Mouse (Mus musculus) CD4-positive helper T cell, adult 2 months (primary cell): ENCODE measurements around the gene Tnn.

Experiments
- DNase-seq: peaks from one replicate; pipeline ENCODE4 v3.0.0-alpha.2; 2012; ENCODE audit warnings: low read depth, missing footprints, low spot score

The Tnn gene

GRCm38 (mm10) chr1:160153480-160153879, at the start of gene Tnn:
Gene Tnn, minus strand, starts transcription at chr1:160153580.
- DNase-seq, result no peak

GRCm38 (mm10) chr1:160195337-160195663, 41.9 kb upstream of the Tnn start:
- DNase-seq, result no peak

DNA sequence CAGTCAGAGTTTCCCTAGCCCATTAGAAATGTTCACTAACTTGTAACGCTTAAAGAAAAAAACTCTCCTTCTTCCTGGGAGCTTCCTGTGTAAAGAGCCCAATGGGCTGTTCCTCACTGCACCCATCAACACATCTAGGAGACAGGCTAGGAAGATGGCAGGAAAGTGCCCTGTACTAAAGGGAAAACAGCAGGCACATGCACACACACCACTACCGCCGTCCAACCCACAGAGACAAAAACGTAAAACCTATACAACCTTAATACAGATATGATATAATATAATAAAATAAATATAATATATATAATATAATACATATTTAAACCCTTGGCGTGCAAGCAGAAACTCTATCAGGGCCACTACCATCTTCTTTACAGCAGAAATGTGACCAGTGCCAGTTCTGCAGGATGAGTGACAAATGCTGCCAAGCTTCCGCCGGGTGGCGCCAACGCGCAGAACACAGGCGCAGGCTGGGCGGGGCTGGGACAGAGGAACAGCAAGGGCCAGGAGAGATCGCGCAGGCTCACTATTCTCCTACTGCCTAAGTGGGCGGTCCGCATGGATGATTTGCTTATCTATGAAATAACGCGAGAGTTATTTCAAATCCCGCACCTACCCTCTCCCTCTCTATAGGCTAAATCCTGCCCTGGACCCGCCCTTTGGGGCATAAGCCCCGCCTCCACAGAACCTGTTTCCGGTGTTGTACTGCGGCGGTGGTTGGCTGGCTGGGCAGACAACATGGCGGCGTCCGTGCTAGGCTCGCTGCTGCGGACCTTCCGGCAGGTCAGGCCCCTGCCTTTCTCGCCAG, 41.4 kb upstream of the Tnn start, which contains the start of gene Mrps14:
Mrps14 (plus strand) TSS at position 687 of the 808 bp plus-strand sequence.
- peak; percentile 100 for DNase-seq

- DNase-seq, result peak; percentile 17
These were observed 31.1 kb upstream of the Tnn start for GRCm38 (mm10) chr1:160184506-160184905.

- DNase-seq, result no peak
These were observed 27.8 kb upstream of the Tnn start for GRCm38 (mm10) chr1:160181216-160181615.

- DNase-seq, result no peak
These were observed 23.5 kb upstream of the Tnn start for GRCm38 (mm10) chr1:160176903-160177302.

DNA sequence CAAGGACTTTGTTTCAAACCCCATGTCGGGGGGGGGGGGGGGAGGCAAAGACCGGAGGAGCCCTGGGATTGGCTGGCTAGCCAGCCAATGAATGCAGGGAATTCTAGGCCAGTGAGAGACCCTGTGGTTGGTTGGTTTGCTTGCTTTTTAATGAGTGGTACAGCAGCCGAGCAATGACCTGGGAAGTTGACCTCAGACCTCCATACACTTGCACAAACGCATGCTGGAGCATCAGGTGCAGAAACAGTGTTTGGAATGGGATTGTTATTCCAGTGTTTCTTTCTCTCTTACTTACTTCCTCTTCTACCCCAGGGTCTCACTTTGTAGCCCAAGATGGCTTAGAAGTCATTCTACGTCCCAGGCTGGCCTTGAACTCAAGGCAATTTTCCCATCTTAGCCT, 13.2 kb upstream of the Tnn start:
- DNase-seq, result no peak

- DNase-seq, result no peak
These were observed 4.8 kb upstream of the Tnn start for GRCm38 (mm10) chr1:160158190-160158589.

DNA sequence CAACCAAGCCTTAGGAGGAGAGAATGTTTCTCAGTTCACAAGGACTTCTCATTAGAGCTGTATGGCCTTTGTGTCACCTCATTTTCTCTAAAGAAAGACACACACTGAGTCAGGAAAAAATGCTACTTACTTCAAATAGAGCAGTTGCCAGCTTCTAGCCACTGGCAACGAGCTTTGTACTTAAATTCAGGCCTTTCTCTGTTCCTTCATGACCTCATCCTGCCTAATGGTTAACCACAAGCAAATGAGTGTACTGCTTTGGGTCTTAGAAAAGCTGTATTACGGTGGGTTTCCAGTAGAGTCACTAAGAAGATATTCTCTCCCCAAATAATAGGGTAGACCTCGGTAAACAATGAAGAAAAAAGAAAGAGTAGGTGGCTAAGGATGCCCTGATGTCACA, 2.7 kb downstream of the Tnn start:
- DNase-seq, result no peak

DNA sequence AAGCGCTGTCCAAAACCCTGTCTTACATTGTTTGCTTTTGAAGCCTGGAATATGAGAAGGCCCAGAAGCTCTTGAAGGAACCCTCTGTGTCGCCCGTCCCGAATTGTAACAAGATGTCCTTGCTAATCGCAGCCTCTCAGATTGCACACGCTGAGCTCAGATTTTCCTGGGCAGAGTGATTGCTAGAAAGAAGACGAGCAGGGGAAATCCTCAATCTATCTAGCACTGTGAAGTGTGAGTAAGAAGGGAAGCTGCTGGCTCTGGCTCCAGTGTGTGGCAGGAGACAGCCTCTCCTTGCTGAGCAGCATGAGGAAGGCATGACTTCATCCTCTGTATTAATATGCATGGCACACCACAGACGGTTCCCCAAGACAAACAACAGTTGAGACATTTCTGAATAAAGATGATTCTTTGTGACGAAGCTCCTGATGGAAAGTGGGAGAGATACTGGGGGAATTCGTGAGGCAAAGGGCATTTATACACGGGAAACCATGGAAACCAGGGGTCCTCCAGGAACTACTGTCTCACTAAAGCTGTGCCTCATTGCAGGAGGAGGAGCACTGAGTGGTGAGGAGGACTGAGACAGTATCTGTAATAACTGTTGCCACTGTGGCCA, 4.0 kb downstream of the Tnn start:
- DNase-seq, result no peak

DNA sequence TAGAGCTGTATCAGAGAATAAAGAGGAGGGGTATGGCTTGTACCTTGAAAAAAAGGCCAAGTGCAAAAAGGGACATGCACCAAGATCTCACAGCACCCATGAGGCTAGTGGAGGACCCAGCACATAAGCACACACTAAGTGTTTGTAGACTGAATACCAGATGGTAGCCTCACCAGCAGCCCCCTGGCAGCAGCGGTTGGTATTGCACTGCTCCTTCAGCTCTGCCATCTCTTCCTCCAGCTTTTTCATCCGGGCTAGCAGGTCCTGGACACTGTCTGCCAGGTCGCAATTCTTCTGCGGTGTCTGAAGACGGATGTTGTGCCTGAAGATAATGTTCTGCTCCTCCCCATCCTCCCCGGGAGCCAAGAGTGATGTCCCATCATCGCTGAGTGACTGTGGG, 6.1 kb downstream of the Tnn start:
- no peak for DNase-seq

- no peak for DNase-seq
These were observed 7.8 kb downstream of the Tnn start for GRCm38 (mm10) chr1:160145606-160146005.

- DNase-seq, result no peak
These were observed 9.0 kb downstream of the Tnn start for GRCm38 (mm10) chr1:160144343-160144742.

DNA sequence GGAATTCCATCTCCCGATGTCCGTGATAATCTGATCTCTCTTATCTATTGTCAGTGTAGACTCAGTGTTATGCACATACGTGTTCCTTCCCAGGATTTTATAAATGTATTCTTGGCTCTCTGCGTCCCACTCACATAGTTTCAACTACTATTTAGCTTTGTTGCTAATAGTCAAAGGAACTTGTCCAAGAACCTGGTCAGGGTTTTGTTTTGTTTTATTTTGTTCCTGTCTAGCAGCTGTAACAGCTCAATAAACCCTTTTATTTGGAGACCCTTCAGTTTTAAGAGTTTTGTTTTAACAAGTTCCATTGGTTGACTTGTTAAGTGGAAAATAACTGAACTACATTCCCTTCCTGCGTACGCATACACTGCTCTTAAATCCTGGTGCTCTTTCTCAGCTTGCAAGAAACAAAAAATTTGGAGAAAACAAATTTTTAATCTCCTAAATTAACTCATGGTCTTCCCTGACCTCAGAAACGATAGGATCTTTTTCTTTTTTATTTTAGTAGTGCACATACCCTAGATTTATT, 17.0 kb downstream of the Tnn start:
- no peak for DNase-seq

DNA sequence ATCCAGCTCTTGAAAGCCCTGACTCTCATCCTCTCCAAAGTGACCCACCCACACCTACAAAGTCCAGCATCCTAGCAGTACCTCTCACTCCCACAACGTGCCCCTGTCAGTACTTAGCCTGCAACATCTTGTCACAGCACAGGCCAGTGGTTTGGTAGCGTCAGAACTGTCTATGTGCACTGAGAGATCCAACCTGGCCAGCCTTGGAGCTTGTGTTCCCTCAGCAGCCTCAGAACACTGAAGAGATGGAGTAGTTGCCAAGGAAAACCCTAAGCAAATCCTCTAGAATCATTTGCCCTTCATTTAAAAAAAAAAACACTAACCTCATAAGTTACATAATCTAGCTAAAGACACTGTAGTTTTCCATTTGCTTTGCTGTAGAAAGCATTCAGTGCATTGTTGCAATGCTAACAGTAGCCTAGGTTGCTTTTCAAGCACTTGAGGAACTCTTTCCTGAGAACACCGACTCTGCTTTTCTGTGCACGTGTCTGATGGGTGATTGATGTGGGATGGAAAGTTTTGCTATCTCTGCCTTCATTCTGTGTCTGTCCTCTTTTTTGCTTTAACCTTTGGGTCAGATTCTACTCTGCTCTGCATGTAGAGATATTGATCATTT, 19.8 kb downstream of the Tnn start:
- no peak for DNase-seq

- no peak for DNase-seq
These were observed 29.4 kb downstream of the Tnn start for GRCm38 (mm10) chr1:160123957-160124356.

DNA sequence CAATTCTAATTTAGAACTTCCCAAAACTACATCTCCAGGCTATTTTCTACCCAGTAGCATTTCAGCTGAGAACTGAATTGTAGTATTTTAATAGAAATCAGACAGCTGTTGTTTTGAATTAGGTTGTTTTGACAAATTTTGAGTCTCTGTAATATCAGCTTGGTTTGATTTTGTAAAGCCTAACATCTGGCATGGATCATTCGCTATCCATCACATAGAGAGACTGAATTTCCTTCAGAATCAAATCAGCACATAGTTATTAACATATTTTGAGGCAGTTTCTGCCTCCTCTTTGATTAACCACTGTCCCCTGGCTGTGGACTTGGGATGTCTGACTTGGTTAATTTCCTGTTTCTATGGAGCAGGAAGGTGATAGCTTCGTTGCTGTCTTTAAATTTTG, 44.8 kb downstream of the Tnn start:
- DNase-seq, result no peak

DNA sequence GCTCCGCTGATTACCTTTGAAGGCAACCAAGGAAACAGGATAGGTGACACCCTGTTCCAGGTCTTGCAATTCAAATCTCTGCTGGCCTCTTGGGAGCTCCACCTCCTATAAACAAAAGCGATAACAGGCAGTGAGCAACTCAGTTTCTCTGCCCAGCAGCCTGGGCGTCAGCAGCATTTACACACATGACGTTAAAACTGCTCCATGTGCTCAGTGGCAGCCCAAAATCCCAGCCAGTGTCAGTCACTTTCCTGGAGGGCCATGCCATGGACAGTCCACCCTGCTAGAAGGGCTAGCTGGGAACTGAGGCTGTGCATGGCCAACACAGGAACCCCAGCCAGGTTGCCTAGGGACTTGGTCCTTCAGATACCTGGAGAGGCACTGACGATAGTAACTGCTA, 48.0 kb downstream of the Tnn start:
- DNase-seq, result no peak

GRCm38 (mm10) chr1:160100996-160101395, 52.4 kb downstream of the Tnn start:
- no peak for DNase-seq

DNA sequence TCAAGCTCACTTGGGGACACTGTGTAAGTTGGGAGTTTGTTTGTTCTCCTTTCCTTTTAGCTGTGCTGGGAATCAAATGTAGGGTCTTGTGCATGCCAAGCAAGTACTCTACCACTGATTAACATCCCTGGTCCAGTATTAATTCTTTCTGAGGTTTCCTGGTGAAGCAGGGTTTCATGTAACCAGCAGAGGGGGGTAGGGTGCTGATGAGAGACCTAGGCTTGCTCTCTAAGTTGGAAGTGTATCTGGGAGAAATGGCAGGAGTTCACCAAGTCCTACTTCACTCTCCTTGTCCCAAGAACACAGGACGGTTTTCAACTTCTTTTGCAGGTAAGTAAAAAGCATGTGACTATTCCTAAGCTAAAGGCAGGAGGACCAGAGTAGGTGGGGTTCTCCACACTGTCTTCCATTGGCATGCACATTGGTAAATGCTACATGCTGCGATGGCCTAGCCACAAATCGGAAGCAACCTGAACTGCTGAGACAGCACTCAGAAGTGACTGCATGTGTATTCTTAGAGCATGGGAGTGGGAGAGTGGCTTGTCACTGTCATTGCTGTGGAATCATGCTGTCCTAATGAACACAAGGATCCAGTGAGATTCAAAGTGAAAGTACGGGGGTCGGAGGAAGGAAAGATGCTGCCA, 53.6 kb downstream of the Tnn start:
- no peak for DNase-seq

DNA sequence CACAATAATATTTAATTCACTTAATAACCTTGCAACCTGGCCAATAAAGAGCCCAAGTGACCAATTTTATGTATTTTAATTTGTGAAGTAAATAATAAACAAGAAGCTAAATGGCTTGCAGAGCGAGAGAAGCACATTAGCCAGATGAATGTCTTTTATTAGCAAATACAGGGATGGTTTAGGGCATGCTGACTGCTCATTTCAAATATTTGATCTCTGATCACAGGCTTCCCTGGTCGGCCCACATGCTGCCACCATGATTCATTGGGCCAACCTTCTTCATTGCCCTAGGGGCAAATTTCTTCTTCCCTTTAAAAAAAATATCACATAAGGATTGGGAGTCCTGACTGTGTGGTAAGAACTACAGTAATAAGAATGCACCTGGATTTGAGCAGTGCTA, 66.7 kb downstream of the Tnn start:
- no peak for DNase-seq

GRCm38 (mm10) chr1:160084239-160084638, 69.1 kb downstream of the Tnn start:
- DNase-seq, result no peak
